Mouse (Mus musculus): ENCODE measurements around the gene Samd4b.

Gene Samd4b

GRCm38 (mm10) chr7:28562951-28563350, 35.0 kb downstream of the Samd4b start:
- no peaks in the 10 kb centered on the region for H3K9me3 ChIP-seq (ENCODE audit: low read length)
- no peaks in the 10 kb centered on the region for H3K27me3 ChIP-seq (ENCODE audit: insufficient read depth, low read length)
- peaks cover 97% of the 10 kb centered on the region for H3K36me3 ChIP-seq (ENCODE audit: insufficient read depth, low read length)
- TF ChIP-seq POU5F1 (IDR thresholded peaks at IDR 0.05; ENCODE audit: borderline replicate concordance, low read length) (no peak), CTCF (conservative IDR thresholded peaks at IDR 0.05; ENCODE audit: low read length) (no peak), NANOG (IDR thresholded peaks at IDR 0.05; ENCODE audit: borderline replicate concordance, low read length) (no peak)
- peaks cover 91% of the 10 kb centered on the region for H3K4me1 ChIP-seq (replicated peaks; ENCODE audit: low read depth, low read length)
- H3K4me3 ChIP-seq (replicated peaks; ENCODE audit: low read length) = peak overlapping the region; percentile 29

GRCm38 (mm10) chr7:28562371-28562770, 35.6 kb downstream of the Samd4b start:
- Histone ChIP-seq H3K9me3 (ENCODE audit: low read length) (no peaks in the 10 kb centered on the region), H3K4me1 (replicated peaks; ENCODE audit: low read depth, low read length) (peaks cover 91% of the 10 kb centered on the region), H3K36me3 (ENCODE audit: insufficient read depth, low read length) (peaks cover 97% of the 10 kb centered on the region), H3K4me3 (replicated peaks; ENCODE audit: low read length) (peak overlapping the region; percentile 29), H3K27me3 (ENCODE audit: insufficient read depth, low read length) (no peaks in the 10 kb centered on the region)
- TF ChIP-seq CTCF (conservative IDR thresholded peaks at IDR 0.05; ENCODE audit: low read length) (no peak), POU5F1 (IDR thresholded peaks at IDR 0.05; ENCODE audit: borderline replicate concordance, low read length) (no peak), NANOG (IDR thresholded peaks at IDR 0.05; ENCODE audit: borderline replicate concordance, low read length) (no peak)

- no peak overlapping the region for H3K4me3 ChIP-seq (replicated peaks; ENCODE audit: low read length)
Measured at GRCm38 (mm10) chr7:28561967-28562366, 36.0 kb downstream of the Samd4b start.

GRCm38 (mm10) chr7:28560856-28561255, 37.1 kb downstream of the Samd4b start:
- no peaks in the 10 kb centered on the region for H3K27me3 ChIP-seq (ENCODE audit: insufficient read depth, low read length)
- peaks cover 83% of the 10 kb centered on the region for H3K36me3 ChIP-seq (ENCODE audit: insufficient read depth, low read length)
- peaks cover 92% of the 10 kb centered on the region for H3K4me1 ChIP-seq (replicated peaks; ENCODE audit: low read depth, low read length)
- no peaks in the 10 kb centered on the region for H3K9me3 ChIP-seq (ENCODE audit: low read length)
- H3K4me3 ChIP-seq (replicated peaks; ENCODE audit: low read length) = no peak overlapping the region
- TF ChIP-seq CTCF (conservative IDR thresholded peaks at IDR 0.05; ENCODE audit: low read length) = no peak

More at GRCm38 (mm10) chr7:28561967-28562366, 36.0 kb downstream of the Samd4b start:
- Histone ChIP-seq H3K9me3 (ENCODE audit: low read length) (no peaks in the 10 kb centered on the region), H3K27me3 (ENCODE audit: insufficient read depth, low read length) (no peaks in the 10 kb centered on the region), H3K4me1 (replicated peaks; ENCODE audit: low read depth, low read length) (peaks cover 92% of the 10 kb centered on the region), H3K36me3 (ENCODE audit: insufficient read depth, low read length) (peaks cover 94% of the 10 kb centered on the region)
- TF ChIP-seq NANOG (IDR thresholded peaks at IDR 0.05; ENCODE audit: borderline replicate concordance, low read length) = no peak
- no peak for TF ChIP-seq CTCF (conservative IDR thresholded peaks at IDR 0.05; ENCODE audit: low read length)
- no peak for TF ChIP-seq POU5F1 (IDR thresholded peaks at IDR 0.05; ENCODE audit: borderline replicate concordance, low read length)

GRCm38 (mm10) chr7:28558486-28558885, 39.5 kb downstream of the Samd4b start:
- Histone ChIP-seq H3K36me3 (ENCODE audit: insufficient read depth, low read length) (peaks cover 59% of the 10 kb centered on the region), H3K9me3 (ENCODE audit: low read length) (peaks cover 7% of the 10 kb centered on the region), H3K4me1 (replicated peaks; ENCODE audit: low read depth, low read length) (peaks cover 86% of the 10 kb centered on the region), H3K4me3 (replicated peaks; ENCODE audit: low read length) (0 out of 2 replicates have a peak overlapping the region, but pooled peaks have one; percentile 4), H3K27me3 (ENCODE audit: insufficient read depth, low read length) (no peaks in the 10 kb centered on the region)
- no peak for TF ChIP-seq NANOG (IDR thresholded peaks at IDR 0.05; ENCODE audit: borderline replicate concordance, low read length)
- TF ChIP-seq POU5F1 (IDR thresholded peaks at IDR 0.05; ENCODE audit: borderline replicate concordance, low read length) = no peak
- TF ChIP-seq CTCF (conservative IDR thresholded peaks at IDR 0.05; ENCODE audit: low read length) = no peak

- H3K36me3 ChIP-seq (ENCODE audit: insufficient read depth, low read length) = peaks cover 51% of the 10 kb centered on the region
- no peaks in the 10 kb centered on the region for H3K27me3 ChIP-seq (ENCODE audit: insufficient read depth, low read length)
- peak overlapping the region; percentile 20; the same call in 1 of the 2 replicates for H3K4me3 ChIP-seq (replicated peaks; ENCODE audit: low read length)
- H3K4me1 ChIP-seq (replicated peaks; ENCODE audit: low read depth, low read length) = peaks cover 79% of the 10 kb centered on the region
- TF ChIP-seq CTCF (conservative IDR thresholded peaks at IDR 0.05; ENCODE audit: low read length) (no peak), POU5F1 (IDR thresholded peaks at IDR 0.05; ENCODE audit: borderline replicate concordance, low read length) (no peak), NANOG (IDR thresholded peaks at IDR 0.05; ENCODE audit: borderline replicate concordance, low read length) (no peak)
- peaks cover 15% of the 10 kb centered on the region for H3K9me3 ChIP-seq (ENCODE audit: low read length)
Measured at GRCm38 (mm10) chr7:28557708-28558107, 40.2 kb downstream of the Samd4b start.

GRCm38 (mm10) chr7:28557069-28557468, 40.9 kb downstream of the Samd4b start:
- TF ChIP-seq CTCF (conservative IDR thresholded peaks at IDR 0.05; ENCODE audit: low read length) (no peak), NANOG (IDR thresholded peaks at IDR 0.05; ENCODE audit: borderline replicate concordance, low read length) (no peak), POU5F1 (IDR thresholded peaks at IDR 0.05; ENCODE audit: borderline replicate concordance, low read length) (no peak)
- Histone ChIP-seq H3K27me3 (ENCODE audit: insufficient read depth, low read length) (no peaks in the 10 kb centered on the region), H3K9me3 (ENCODE audit: low read length) (peaks cover 21% of the 10 kb centered on the region), H3K4me1 (replicated peaks; ENCODE audit: low read depth, low read length) (peaks cover 72% of the 10 kb centered on the region), H3K4me3 (replicated peaks; ENCODE audit: low read length) (peak overlapping the region; percentile 40), H3K36me3 (ENCODE audit: insufficient read depth, low read length) (peaks cover 45% of the 10 kb centered on the region)

- no peaks in the 10 kb centered on the region for H3K27me3 ChIP-seq (ENCODE audit: insufficient read depth, low read length)
- TF ChIP-seq POU5F1 (IDR thresholded peaks at IDR 0.05; ENCODE audit: borderline replicate concordance, low read length) (no peak), CTCF (conservative IDR thresholded peaks at IDR 0.05; ENCODE audit: low read length) (no peak), NANOG (IDR thresholded peaks at IDR 0.05; ENCODE audit: borderline replicate concordance, low read length) (no peak)
- H3K9me3 ChIP-seq (ENCODE audit: low read length) = peaks cover 21% of the 10 kb centered on the region
- peaks cover 35% of the 10 kb centered on the region for H3K36me3 ChIP-seq (ENCODE audit: insufficient read depth, low read length)
- peak overlapping the region; percentile 40 for H3K4me3 ChIP-seq (replicated peaks; ENCODE audit: low read length)
- peaks cover 66% of the 10 kb centered on the region for H3K4me1 ChIP-seq (replicated peaks; ENCODE audit: low read depth, low read length)
Measured at GRCm38 (mm10) chr7:28555939-28556535, 41.9 kb downstream of the Samd4b start.

- peaks cover 7% of the 10 kb centered on the region for H3K36me3 ChIP-seq (ENCODE audit: insufficient read depth, low read length)
- no peak for TF ChIP-seq CTCF (conservative IDR thresholded peaks at IDR 0.05; ENCODE audit: low read length)
- TF ChIP-seq NANOG (IDR thresholded peaks at IDR 0.05; ENCODE audit: borderline replicate concordance, low read length) = no peak
- no peak for TF ChIP-seq POU5F1 (IDR thresholded peaks at IDR 0.05; ENCODE audit: borderline replicate concordance, low read length)
- no peak overlapping the region for H3K4me3 ChIP-seq (replicated peaks; ENCODE audit: low read length)
- peaks cover 27% of the 10 kb centered on the region for H3K9me3 ChIP-seq (ENCODE audit: low read length)
- H3K4me1 ChIP-seq (replicated peaks; ENCODE audit: low read depth, low read length) = peaks cover 51% of the 10 kb centered on the region
- no peaks in the 10 kb centered on the region for H3K27me3 ChIP-seq (ENCODE audit: insufficient read depth, low read length)
Measured at GRCm38 (mm10) chr7:28553076-28553475, 44.9 kb downstream of the Samd4b start.

All from E14TG2a.4 (cell line).